Mouse (Mus musculus) gastrocnemius, adult 8-10 months (tissue): ENCODE results near the gene Ddx59. TPM values are rescaled to one million over a fixed set of nuclear protein-coding genes. Genes with fewer than 3 reads are reported as not detected.
A peak's percentile ranks its signal among the peaks of the same experiment; 100 is the strongest.

Experiments used
- DNase-seq, 2 experiments: peaks; one replicate each; pipeline ENCODE4 v3.0.0; 2022; ENCODE audit warnings: low spot score in 2 of 2
- total RNA-seq, 4 experiments: library from RNA; stranded (reverse); gene quantifications; 2 replicates each; pipeline ENCODE4 v1.2.4; 2022

Ddx59 gene
- total RNA-seq: 10 to 100 TPM; 18.6 to 20.1 (median 19.5) TPM

- DNase-seq: peak; percentile 97 to 98
Measured at GRCm38 (mm10) chr1:136414798-136415755, at the start of gene Ddx59. TSS of gene Ddx59 (plus strand) at chr1:136415271.

GRCm38 (mm10) chr1:136365986-136366385, 49.1 kb upstream of the Ddx59 start:
- DNase-seq: no peak

GRCm38 (mm10) chr1:136379261-136379660, 35.8 kb upstream of the Ddx59 start:
- DNase-seq: no peak

GRCm38 (mm10) chr1:136380161-136380560, 34.9 kb upstream of the Ddx59 start:
- DNase-seq: no peak

GRCm38 (mm10) chr1:136380606-136381005, 34.5 kb upstream of the Ddx59 start:
- no peak for DNase-seq

- no peak for DNase-seq
Measured at GRCm38 (mm10) chr1:136381169-136381568, 33.9 kb upstream of the Ddx59 start.

GRCm38 (mm10) chr1:136381583-136381982, 33.5 kb upstream of the Ddx59 start:
- peak in 1 of 2 experiments; percentile 2 for DNase-seq

- no peak for DNase-seq
Measured at GRCm38 (mm10) chr1:136386914-136387313, 28.2 kb upstream of the Ddx59 start.

- peak in 1 of 2 experiments; percentile 16 for DNase-seq
Measured at GRCm38 (mm10) chr1:136394506-136394905, 20.6 kb upstream of the Ddx59 start.

GRCm38 (mm10) chr1:136395073-136395472, 20.0 kb upstream of the Ddx59 start:
- DNase-seq: no peak

GRCm38 (mm10) chr1:136401281-136401680, 13.8 kb upstream of the Ddx59 start:
- no peak for DNase-seq

GRCm38 (mm10) chr1:136409631-136410030, 5.4 kb upstream of the Ddx59 start:
- DNase-seq: no peak

- DNase-seq: no peak
Measured at GRCm38 (mm10) chr1:136415756-136416126, 670 bp downstream of the Ddx59 start.

GRCm38 (mm10) chr1:136418393-136418792, 3.3 kb downstream of the Ddx59 start:
- no peak for DNase-seq

GRCm38 (mm10) chr1:136427166-136427969, 12.3 kb downstream of the Ddx59 start:
- DNase-seq: no peak

GRCm38 (mm10) chr1:136428981-136429380, 13.9 kb downstream of the Ddx59 start:
- no peak for DNase-seq

GRCm38 (mm10) chr1:136430126-136430818, 15.2 kb downstream of the Ddx59 start:
- DNase-seq: no peak

GRCm38 (mm10) chr1:136440741-136441140, 25.7 kb downstream of the Ddx59 start:
- DNase-seq: no peak

GRCm38 (mm10) chr1:136442809-136443208, 27.7 kb downstream of the Ddx59 start:
- no peak for DNase-seq

GRCm38 (mm10) chr1:136444555-136445255, 29.6 kb downstream of the Ddx59 start:
- DNase-seq: no peak

GRCm38 (mm10) chr1:136446933-136447332, 31.9 kb downstream of the Ddx59 start:
- no peak for DNase-seq
